Mouse (Mus musculus): ENCODE measurements at regions not wholly inside any gene's neighbourhood (a gene's known extent, or its start where the extent isn't known, plus 50 kb on each side); places are given as distances from the start of the nearest gene placed in this dataset.
"Not testable (repeated sequence)": the region's sequence is repeated elsewhere in the genome, so short reads cannot be mapped to it uniquely, and the experiment has no call there.

- TF ChIP-seq CTCF (IDR thresholded peaks at IDR 0.05; ENCODE audit: low read depth, low read length); POLR2A (IDR thresholded peaks at IDR 0.05; ENCODE audit: extremely low read depth, insufficient read depth, low read length): not testable (repeated sequence)
Observed at GRCm38 (mm10) chr13:12717972-12718546, 81.8 kb downstream of the Prl2c3 start.
